Mouse (Mus musculus): ENCODE measurements around the gene Crim1. TPM values are rescaled to one million over a fixed set of nuclear protein-coding genes. Genes with fewer than 3 reads are reported as not detected.
A peak's percentile ranks its signal among the peaks of the same experiment; 100 is the strongest.

The Crim1 gene
- total RNA-seq, 2 experiments from 2014 or later: 0.27 to 0.73 TPM

DNA sequence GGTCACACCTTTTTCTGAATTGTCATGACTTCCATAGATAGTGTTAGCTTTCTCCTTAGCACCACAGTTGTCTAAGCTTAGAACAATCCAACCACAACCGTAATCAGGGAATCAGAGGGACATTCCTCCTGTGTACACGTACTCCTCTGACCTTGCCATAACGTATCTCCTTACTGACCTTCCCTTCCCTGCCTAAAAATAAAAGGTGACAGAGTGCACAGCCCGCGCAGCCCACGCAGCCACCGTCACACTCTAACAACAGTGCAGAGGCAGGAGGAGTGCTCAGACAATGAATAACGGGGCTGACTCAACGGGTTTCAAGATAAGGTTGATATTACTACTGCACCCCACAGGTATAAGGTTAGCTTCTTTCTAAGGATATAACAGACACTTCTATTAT lies 203.8 kb downstream of the Crim1 start:
- no peak for ATAC-seq (ENCODE audit: poor library complexity, severe bottlenecking)

DNA sequence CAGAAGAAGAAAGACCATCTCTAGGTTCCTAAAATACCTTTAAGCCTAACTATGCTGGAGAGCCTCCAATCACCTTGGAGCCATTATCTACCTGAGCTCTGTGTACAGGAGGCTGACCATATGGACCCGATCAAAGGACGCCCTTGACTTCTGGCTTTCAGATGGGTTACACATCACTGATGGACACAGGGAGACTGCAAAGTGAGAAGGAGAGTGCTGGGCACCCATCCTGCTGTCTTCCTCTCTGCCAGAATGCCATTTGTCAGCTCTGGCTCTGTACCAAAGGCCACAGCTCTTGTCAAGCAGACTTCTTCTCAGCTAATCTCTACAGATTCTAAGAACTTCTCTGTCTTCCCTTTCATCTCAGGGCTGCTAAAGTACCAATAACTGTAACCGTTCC lies 205.3 kb downstream of the Crim1 start:
- ATAC-seq (ENCODE audit: poor library complexity, severe bottlenecking): no peak

DNA sequence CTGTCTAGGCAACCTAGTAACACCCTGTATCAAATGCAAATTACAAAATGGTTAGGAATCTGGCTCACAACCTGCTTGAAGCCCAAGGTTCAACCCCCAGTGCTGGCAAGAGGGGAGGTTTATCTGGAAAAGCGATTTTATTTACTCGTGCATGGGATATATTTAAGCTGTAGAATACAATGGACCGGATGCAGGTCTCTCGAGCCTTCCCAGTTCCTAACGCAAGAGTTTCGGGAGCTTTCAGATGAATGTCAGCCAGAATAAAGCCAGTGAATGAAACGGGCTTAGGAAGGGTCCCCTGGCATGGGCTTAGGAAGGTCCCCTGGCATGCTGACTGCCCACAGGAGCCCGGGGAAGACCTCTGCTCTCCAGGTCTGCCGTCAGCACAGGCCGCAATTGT lies 206.8 kb downstream of the Crim1 start:
- no peak for ATAC-seq (ENCODE audit: poor library complexity, severe bottlenecking)

DNA sequence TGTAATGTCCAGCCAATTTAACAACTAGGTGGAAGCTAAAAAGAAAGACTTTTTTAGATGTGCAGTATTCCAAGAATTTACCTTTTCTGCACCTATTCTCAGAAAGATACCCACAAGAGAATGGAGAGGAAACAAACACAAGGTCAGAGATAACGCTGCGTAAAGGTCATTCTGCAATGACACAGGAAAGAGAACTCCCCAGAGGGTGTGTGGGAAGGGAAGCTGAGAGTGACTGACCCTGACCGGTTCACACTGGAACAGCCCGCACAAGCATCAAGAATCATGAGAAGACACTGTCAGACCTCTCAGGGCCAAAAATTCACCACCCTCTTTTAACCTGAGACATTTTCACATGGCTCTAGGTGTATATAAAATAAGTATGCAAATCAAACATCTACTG lies 207.5 kb downstream of the Crim1 start:
- no peak for ATAC-seq (ENCODE audit: poor library complexity, severe bottlenecking)

GRCm38 (mm10) chr17:78408386-78408785 lies 208.3 kb downstream of the Crim1 start:
- no peak for ATAC-seq (ENCODE audit: poor library complexity, severe bottlenecking)

GRCm38 (mm10) chr17:78409900-78410299 lies 209.9 kb downstream of the Crim1 start:
- no peak for ATAC-seq (ENCODE audit: poor library complexity, severe bottlenecking)

DNA sequence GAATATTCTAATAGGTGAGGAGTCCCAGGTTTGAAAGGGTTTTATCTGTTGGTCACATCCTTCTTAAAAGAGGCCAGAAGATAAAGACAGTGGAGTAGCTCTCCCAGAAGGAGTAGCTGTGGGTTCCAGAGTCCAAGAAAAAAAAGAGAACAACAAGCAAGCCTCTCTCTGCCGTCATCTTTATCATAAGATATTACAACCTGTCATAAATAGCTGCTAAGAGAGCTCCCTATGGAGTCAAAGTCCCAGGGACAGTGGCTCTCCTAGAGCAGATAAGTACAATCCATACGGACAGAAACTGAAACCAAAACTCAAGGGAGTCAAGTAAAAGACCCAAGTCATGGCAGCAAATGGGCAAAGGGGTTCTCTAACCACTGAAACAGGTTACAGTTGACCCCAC lies 215.2 kb downstream of the Crim1 start:
- no peak for ATAC-seq (ENCODE audit: poor library complexity, severe bottlenecking)

- ATAC-seq (ENCODE audit: poor library complexity, severe bottlenecking): peak; percentile 92
Measured at GRCm38 (mm10) chr17:78417381-78418281, 217.6 kb downstream of the Crim1 start, which contains the start of gene Fez2. TSS of gene Fez2 (minus strand) at chr17:78418152.

DNA sequence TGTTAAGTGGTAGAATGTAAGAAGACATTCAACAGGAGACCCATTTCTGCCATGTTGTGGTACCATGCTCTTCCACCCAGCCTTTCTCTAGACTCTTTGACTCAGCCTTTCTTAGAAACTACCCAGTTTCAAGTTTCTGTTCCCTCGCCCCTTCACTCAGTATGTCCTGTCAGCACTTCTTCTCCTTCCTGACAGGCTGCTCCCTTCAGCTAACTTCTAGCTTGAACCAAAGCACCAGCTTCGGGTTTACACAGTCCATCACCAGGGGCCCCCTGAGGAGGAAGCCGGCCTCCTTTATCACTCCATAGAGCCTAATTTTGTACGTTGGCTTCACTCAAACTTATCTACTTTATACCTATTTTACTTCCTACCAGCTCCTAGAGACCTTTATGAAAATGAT lies 219.2 kb downstream of the Crim1 start:
- no peak for ATAC-seq (ENCODE audit: poor library complexity, severe bottlenecking)

DNA sequence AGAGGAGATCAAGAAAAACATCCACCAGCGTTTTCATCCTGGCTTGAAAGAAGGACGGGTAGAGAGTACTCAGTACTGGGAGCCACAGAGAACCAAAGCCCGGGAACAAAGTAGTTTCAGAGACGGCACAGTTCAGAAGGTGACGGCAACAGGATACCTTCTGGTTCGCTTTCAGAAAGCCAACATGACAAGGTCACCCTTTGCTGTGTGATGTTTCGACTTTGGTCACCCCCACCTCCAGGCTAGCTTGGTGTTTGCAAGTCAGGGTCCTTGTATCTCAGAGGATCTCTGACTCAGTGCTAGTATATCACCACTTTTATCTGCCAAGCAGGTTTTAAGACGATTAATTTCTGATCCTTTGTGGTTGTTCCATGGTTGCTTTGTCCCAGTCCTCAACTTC lies 225.0 kb downstream of the Crim1 start:
- ATAC-seq (ENCODE audit: poor library complexity, severe bottlenecking): no peak

Other genes with a start within 250 kb of the Crim1 start
- gene Fez2, start 217.9 kb downstream of the Crim1 start, total RNA-seq (2015): 11.4 and 12.8 TPM in 2 replicates
- gene Fez2, start 217.9 kb downstream of the Crim1 start, total RNA-seq (2017): 21.5 and 22.8 TPM in 2 replicates